Mouse (Mus musculus) kidney, postnatal 14 days (tissue): Measurements from ENCODE around the gene Vmn1r77.
A peak's percentile ranks its signal among the peaks of the same experiment; 100 is the strongest.
"Not testable (repeated sequence)": the region's sequence is repeated elsewhere in the genome, so short reads cannot be mapped to it uniquely, and the experiment has no call there.

ENCODE experiments used
- DNase-seq: peaks from one replicate; pipeline ENCODE4 v3.0.0; 2022; ENCODE audit warnings: mixed read lengths

Gene Vmn1r77

DNA sequence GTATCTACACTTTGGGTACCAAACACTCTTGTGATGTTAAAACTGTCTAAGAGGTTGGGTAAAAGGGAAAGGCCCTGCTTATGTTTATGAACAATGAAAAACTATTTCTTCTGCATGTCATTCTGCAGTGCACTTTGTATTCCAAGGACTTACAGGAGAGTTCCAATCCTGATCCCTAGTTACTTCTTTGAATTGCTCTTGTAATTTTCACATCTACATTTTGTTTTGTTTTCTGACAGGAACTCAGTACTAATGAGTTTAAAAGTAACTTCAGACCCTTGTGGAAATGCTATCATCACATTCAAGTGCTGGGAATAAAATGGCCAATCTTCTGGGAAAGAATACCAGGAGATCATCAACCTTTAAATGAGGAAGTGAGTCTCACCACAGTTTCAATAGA lies at the start of gene Vmn1r77:
Gene Vmn1r77, plus strand, starts transcription at position 301 of the 400 bp plus-strand sequence.
- DNase-seq = not testable (repeated sequence)

GRCm38 (mm10) chr7:12011491-12011890 lies 25.1 kb upstream of the Vmn1r77 start:
- peak; percentile 7 for DNase-seq

DNA sequence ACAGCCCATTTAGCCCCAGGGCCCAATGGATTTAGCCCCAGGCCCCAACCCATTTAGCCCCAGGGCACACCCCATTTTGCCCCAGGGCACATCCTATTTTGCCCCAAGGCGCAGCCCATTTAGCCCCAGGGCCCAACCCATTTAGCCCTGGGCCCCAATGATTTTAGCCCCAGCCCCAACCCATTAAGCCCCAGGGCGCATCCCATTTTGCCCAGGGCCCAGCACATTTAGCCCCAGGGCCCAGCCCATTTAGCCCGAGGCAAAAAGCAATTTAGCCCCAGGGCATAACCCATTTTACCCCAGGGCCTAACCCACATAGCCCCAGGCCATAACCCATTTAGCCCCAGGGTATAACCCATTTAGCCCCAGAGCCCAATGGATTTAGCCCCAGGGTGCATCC lies 24.2 kb upstream of the Vmn1r77 start:
- DNase-seq = not testable (repeated sequence)

DNA sequence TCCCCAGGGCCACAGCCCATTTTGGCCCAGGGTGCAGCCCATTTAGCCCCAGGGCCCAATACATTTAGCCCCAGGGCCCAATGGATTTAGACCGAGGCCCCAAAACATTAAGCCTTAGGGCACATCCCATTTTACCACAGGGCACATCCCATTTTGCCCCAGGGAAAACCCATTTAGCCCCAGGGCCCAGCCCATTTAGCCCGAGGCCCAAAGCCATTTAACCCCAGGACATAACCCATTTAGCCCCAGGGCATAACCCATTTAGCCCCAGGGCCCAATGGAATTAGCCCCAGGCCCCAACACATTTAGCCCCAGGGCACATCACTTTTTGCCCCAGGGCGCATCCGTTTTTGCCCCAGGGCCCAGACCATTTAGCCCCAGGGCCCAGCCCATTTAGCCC lies 23.4 kb upstream of the Vmn1r77 start:
- no peak for DNase-seq

DNA sequence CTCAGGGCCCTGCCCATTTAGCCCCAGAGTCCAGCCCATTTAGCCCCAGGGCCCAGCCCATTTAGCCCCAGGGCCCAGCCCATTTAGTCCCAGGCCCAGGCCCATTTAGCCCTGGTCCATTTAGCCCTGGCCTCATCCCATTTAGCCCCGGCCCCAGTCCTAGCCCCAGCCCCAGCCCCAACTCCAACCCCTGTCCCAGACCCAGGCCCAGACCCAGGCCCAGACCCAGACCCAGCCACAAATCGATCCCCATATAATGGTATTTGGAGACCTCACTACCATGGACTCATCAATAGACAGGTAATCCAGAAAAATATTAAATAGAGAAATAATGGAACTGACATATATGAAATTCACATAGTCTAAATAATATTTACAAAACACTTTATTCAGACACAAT lies 18.7 kb upstream of the Vmn1r77 start:
- DNase-seq = not testable (repeated sequence)

DNA sequence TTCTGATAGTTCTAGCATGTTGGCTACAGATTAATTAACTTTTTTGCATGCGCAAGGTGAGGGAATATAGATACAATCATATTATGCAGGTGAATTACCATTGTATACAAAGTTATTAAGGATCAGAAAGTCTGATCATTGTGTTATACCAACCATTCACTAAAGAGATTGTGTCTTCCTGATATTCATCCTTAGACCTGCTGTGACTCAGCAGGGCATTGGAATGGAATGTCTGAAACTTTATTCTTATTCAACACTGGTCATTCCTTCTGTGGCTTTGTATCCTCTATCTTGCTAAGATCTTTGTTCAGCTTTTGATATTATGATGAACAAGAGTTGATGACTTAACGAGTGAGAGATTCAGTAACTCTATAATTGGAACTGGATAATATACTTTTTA lies 4.1 kb downstream of the Vmn1r77 start:
- DNase-seq = no peak
